Mouse (Mus musculus): ENCODE results near the gene Pnpla7. TPM values are rescaled to one million over a fixed set of nuclear protein-coding genes. Genes with fewer than 3 reads are reported as not detected.

The Pnpla7 gene
- total RNA-seq, 2 experiments from 2014 or later: 50.8 to 54.4 TPM

DNA sequence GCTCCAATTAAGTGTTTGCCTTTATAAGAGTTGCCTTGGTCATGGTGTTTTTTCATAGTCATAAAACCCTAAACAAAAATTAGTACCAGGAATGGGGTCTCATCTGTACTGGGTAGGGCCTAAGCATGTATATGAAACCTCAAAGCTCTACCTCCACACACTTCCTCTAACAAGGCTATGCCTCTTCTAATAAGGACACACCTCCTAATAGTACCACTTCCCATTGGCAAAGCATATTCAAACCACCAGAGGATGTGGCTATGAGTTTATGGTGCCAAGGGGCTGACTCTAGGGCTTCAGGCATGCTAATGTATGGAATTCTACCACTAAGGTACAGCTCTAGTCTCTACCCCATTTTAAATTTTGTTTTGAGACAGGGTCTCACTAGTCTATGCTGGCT, 89.7 kb downstream of the Pnpla7 start:
- DNase-seq (ENCODE audit: low spot score in 2 of 2): no peak

- no peak for DNase-seq (ENCODE audit: low spot score in 2 of 2)
Measured at GRCm38 (mm10) chr2:25066552-25066951, 90.7 kb downstream of the Pnpla7 start.

- DNase-seq (ENCODE audit: low spot score in 2 of 2): no peak
Measured at GRCm38 (mm10) chr2:25069537-25069936, 93.7 kb downstream of the Pnpla7 start.

GRCm38 (mm10) chr2:25072398-25072797, 96.6 kb downstream of the Pnpla7 start:
- no peak for DNase-seq (ENCODE audit: low spot score in 2 of 2)

DNA sequence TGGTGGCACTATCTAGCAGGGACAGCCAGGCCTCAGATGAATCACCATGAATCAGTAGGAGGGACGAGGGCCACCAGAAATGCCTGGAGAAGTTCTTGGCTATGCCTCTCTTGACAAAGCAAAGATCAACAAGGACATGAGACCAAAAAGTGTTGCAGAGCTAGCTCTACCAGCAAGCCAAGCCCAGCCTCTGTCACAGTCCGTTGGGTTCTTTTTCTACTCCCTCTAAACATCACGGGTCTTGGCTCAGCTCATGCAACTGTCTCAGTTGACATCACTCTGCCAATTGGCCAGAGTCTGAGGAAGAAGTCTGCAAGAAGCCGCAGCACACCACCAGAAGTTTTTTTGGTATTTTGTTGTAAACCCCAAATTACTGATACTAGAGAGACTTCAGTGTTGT, 99.7 kb downstream of the Pnpla7 start:
- no peak for DNase-seq (ENCODE audit: low spot score in 2 of 2)

DNA sequence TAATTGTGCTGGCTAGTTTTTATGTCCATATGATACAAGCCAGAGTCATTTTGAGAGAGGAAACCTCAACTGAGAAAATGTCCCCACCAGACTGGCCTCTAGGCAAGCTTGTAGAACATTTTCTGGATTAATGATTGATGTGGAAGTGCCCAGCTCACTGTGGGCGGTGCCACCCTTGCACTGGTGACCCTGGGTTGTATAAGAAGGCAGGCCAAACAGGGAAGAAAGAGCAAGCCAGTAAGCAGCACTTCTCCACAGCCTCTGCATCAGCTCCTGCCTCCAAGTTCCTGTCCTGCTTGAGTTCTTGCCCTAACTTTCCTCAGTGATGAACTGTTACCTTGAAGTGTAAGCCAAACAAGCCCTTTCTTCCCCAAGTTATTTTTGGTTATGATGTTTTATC, 103.1 kb downstream of the Pnpla7 start:
- no peak for DNase-seq (ENCODE audit: low spot score in 2 of 2)

GRCm38 (mm10) chr2:25080076-25080475, 104.2 kb downstream of the Pnpla7 start, which contains the start of gene Entpd8:
Entpd8 (plus strand) TSS chr2:25080304.
- DNase-seq (ENCODE audit: low spot score in 2 of 2): no peak

- DNase-seq (ENCODE audit: low spot score in 2 of 2): no peak
Measured at GRCm38 (mm10) chr2:25083697-25084096, 107.9 kb downstream of the Pnpla7 start.

GRCm38 (mm10) chr2:25085571-25085970, 109.7 kb downstream of the Pnpla7 start:
- DNase-seq (ENCODE audit: low spot score in 2 of 2): no peak

DNA sequence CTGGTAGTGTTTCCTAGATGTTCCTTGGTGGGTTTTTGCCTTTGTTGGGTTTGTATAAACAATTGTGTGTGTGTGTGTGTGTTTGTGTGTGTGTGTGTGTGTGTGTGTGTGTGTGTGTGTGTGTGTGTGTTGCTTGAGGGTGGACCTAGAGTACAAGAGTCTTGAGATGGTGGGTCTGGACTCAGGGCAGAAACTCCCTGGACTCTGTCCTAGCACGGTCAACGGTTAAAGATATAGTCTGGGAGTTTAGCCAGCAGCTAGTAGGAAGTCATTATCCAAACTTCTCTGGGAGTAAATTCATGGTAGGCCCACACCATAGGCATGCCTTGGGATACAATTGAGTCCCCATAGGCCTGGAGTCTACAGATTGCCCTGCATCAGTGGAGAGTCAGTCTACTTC, 112.0 kb downstream of the Pnpla7 start:
- DNase-seq (ENCODE audit: low spot score in 2 of 2): no peak

- DNase-seq (ENCODE audit: low spot score in 2 of 2): no peak
Measured at GRCm38 (mm10) chr2:25088636-25089035, 112.8 kb downstream of the Pnpla7 start.

DNA sequence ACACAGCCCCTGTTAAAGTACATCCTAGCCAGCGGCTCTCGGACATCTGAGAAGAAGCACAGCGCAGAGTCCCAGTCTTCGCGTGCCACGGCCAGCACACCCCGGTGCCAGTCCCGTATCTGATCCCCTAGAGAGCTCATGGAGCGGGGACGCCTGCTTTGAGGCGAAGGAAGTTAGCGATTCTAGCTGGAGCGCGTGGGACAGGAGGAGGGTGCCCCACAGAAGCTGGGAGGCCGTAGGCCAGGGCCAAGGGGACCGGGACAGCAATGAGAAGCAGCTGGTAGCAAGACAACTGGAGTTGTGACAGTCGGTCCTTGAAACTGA, 118.9 kb downstream of the Pnpla7 start:
- DNase-seq (ENCODE audit: low spot score in 2 of 2): no peak

- DNase-seq (ENCODE audit: low spot score in 2 of 2): no peak
Measured at GRCm38 (mm10) chr2:25095109-25095850, 119.4 kb downstream of the Pnpla7 start, which contains the start of gene Noxa1. Noxa1 (minus strand) TSS chr2:25095149.

- DNase-seq (ENCODE audit: low spot score in 2 of 2): no peak
Measured at GRCm38 (mm10) chr2:25098005-25098615, 122.3 kb downstream of the Pnpla7 start.

- DNase-seq (ENCODE audit: low spot score in 2 of 2): no peak
Measured at GRCm38 (mm10) chr2:25098956-25099355, 123.1 kb downstream of the Pnpla7 start.

- DNase-seq (ENCODE audit: low spot score in 2 of 2): no peak
Measured at GRCm38 (mm10) chr2:25099703-25100102, 123.9 kb downstream of the Pnpla7 start.

Small RNA genes within 50 kb of the gene (microRNA-seq; reads per million reads assigned to microRNA genes)
- gene Gm22875: not detected
- not detected for gene Gm24328
- not detected for gene Mir7664

Other genes starting within 250 kb of the Pnpla7 start
- 10 to 100 TPM in 1 of 2 experiments, 1 to 10 TPM in 1; 5.6 to 10.1 TPM for gene Cacna1b, start 212.9 kb upstream of the Pnpla7 start, total RNA-seq (2021)
- 10 to 100 TPM; 83.9 to 89.0 TPM for gene Ehmt1, start 56.4 kb upstream of the Pnpla7 start, total RNA-seq (2021)
- gene Arrdc1, start 40.8 kb upstream of the Pnpla7 start, total RNA-seq (2021): 10 to 100 TPM; 30.3 to 38.3 TPM
- gene Zmynd19, start 26.2 kb upstream of the Pnpla7 start, total RNA-seq (2021): 10 to 100 TPM; 28.5 to 28.9 TPM
- 10 to 100 TPM; 20.3 to 21.3 TPM for gene Dph7, start 13.6 kb upstream of the Pnpla7 start, total RNA-seq (2021)
- gene Mrpl41, start 935 bp upstream of the Pnpla7 start, total RNA-seq (2021): 10 to 100 TPM; 82.1 to 96.4 TPM
- gene Nsmf, start 78.3 kb downstream of the Pnpla7 start, total RNA-seq (2021): 10 to 100 TPM; 78.9 to 80.1 TPM
- gene Entpd8, start 104.3 kb downstream of the Pnpla7 start, total RNA-seq (2021): 1 to 10 TPM; 2.0 to 5.4 TPM
- under 1 TPM in 1 of 2 experiments, not detected in 1; 0.59 TPM for gene Noxa1, start 119.1 kb downstream of the Pnpla7 start, total RNA-seq (2021)
- gene Nrarp, start 204.7 kb downstream of the Pnpla7 start, total RNA-seq (2021): 10 to 100 TPM; 10.2 to 18.4 TPM
- 10 to 100 TPM; 23.1 to 24.3 TPM for gene Tor4a, start 220.9 kb downstream of the Pnpla7 start, total RNA-seq (2021)
- 10 to 100 TPM; 64.8 to 65.8 TPM for gene Nelfb, start 235.5 kb downstream of the Pnpla7 start, total RNA-seq (2021)
- not detected for gene Stpg3, start 238.6 kb downstream of the Pnpla7 start, total RNA-seq (2021)
- gene Fam166a, start 242.7 kb downstream of the Pnpla7 start, total RNA-seq (2021): under 1 TPM; 0.45 to 0.68 TPM
- gene Tubb4b, start 248.7 kb downstream of the Pnpla7 start, total RNA-seq (2021): 100 to 1,000 TPM; 235 to 257 TPM

All from adrenal gland, postnatal 4 days (tissue).